ENCODE assay signal across 24 mouse cellular contexts in the genomic region with DNA sequence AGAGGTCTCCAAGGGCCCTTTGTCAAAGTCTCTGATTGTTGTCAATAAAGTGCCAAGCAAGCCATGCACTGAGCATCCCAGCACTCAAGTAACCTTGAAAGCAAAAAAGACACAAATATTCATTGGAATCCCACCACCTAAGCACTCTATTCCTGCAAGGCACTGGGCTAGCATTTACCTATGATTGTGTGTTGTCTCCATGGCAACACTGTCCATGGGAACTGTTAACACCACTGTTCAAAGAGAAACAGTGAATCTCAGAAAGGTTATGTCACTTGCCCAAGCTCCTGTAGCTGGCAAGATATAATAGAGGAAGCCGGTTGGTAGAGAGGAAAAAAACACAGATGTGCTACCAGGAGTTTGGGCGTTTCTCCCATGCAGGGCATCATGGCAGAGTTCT.
"Had no signal": no experiment of that assay in that cellular context is flagged by ENCODE, and none has a peak within 500 bp of the region (broad histone marks: within the 10 kb centered on the region; RNA-seq: fewer than 3 reads in every experiment).

No protein-coding gene starts in this region.

- ATAC-seq: hindbrain, embryonic 16.5 days; intestine, embryonic 16.5 days had no signal

- H3K9me3 ChIP-seq: heart, embryonic 15.5 days; hindbrain, embryonic 12.5 days; kidney, embryonic 15.5 days; limb, embryonic 13.5 days; limb, embryonic 15.5 days had no signal

- H3K27ac ChIP-seq: heart, adult 2 months; heart, embryonic 13.5 days; heart, embryonic 15.5 days; hindbrain, embryonic 12.5 days; hindbrain, embryonic 14.5 days; kidney, embryonic 15.5 days; kidney, postnatal 0 days; limb, embryonic 13.5 days; limb, embryonic 15.5 days had no signal

- H3K4me2 ChIP-seq: heart, embryonic 11.5 days; heart, embryonic 13.5 days; heart, embryonic 15.5 days; hindbrain, embryonic 12.5 days; hindbrain, embryonic 14.5 days; kidney, embryonic 15.5 days; limb, embryonic 13.5 days; limb, embryonic 15.5 days had no signal

- DNase-seq: gastrocnemius, postnatal 14 days; gastrocnemius, postnatal 36 days; heart, adult 2 months; heart, postnatal 14 days; heart, postnatal 36 days; kidney, adult 11 months; kidney, adult 2 months; kidney, adult 9 months; kidney, postnatal 14 days; kidney, postnatal 36 days; layer of hippocampus, adult 9-11 months; layer of hippocampus, postnatal 36 days; left cerebral cortex, postnatal 4 days had no signal

- H3K27me3 ChIP-seq: heart, embryonic 13.5 days; heart, embryonic 15.5 days; hindbrain, embryonic 12.5 days; kidney, embryonic 15.5 days; limb, embryonic 13.5 days; limb, embryonic 15.5 days had no signal

- H3K4me3 ChIP-seq: heart, adult 2 months; heart, embryonic 13.5 days; heart, embryonic 15.5 days; hindbrain, embryonic 12.5 days; kidney, embryonic 15.5 days; limb, embryonic 13.5 days; limb, embryonic 15.5 days had no signal

- H3K36me3 ChIP-seq: heart, embryonic 13.5 days; heart, embryonic 15.5 days; hindbrain, embryonic 12.5 days; kidney, embryonic 15.5 days; limb, embryonic 13.5 days; limb, embryonic 15.5 days had no signal

- H3K4me1 ChIP-seq: heart, embryonic 13.5 days; heart, embryonic 15.5 days; hindbrain, embryonic 12.5 days; kidney, embryonic 15.5 days; limb, embryonic 13.5 days; limb, embryonic 15.5 days had no signal

- H3K9ac ChIP-seq: heart, embryonic 13.5 days; heart, embryonic 15.5 days; hindbrain, embryonic 12.5 days; hindbrain, embryonic 14.5 days; kidney, embryonic 15.5 days; limb, embryonic 13.5 days; limb, embryonic 15.5 days had no signal
